Mouse (Mus musculus) MEL (cell line): Measurements from ENCODE around the gene Cbs. TPM values are rescaled to one million over a fixed set of nuclear protein-coding genes. Genes with fewer than 3 reads are reported as not detected.

ENCODE experiments used
- DNase-seq: peaks from one replicate; pipeline ENCODE4 v3.0.0; 2011; ENCODE audit warnings: low read depth, low spot score
- H3K27ac ChIP-seq: 2 replicates; pipeline ENCODE4 v1.5.1; 2012; ENCODE audit warnings: low read depth, mild to moderate bottlenecking, control low read depth, low read length, moderate library complexity; ENCODE audit not compliant: control insufficient read depth
- H3K27me3 ChIP-seq, 2 experiments: fragments of 150-350 bp in 1 of 2; sonication (generic) in 1 of 2; 2 replicates each; pipeline ENCODE4 v1.6.1; 2012; ENCODE audit warnings: low read length in 2 of 2, mild to moderate bottlenecking in 2 of 2, improper control_type of control experiment in 1 of 2, moderate library complexity in 1 of 2; ENCODE audit not compliant: insufficient read depth in 2 of 2, control insufficient read depth in 1 of 2
- H3K36me3 ChIP-seq, 2 experiments: 2 replicates each; pipeline ENCODE4 v1.6.1; 2012 to 2014; ENCODE audit warnings: low read length in 2 of 2, improper control_type of control experiment in 1 of 2, inconsistent platforms in 1 of 2, mild to moderate bottlenecking in 1 of 2; ENCODE audit not compliant: insufficient read depth in 2 of 2, control insufficient read depth in 1 of 2
- H3K4me1 ChIP-seq, 2 experiments: fragments of 150-350 bp in 1 of 2; sonication (generic) in 1 of 2; 2 replicates each; pipeline ENCODE4 v1.6.1; 2012; ENCODE audit warnings: low read length in 2 of 2, improper control_type of control experiment in 1 of 2, mild to moderate bottlenecking in 1 of 2; ENCODE audit not compliant: insufficient read depth in 2 of 2, control insufficient read depth in 1 of 2
- H3K4me3 ChIP-seq, 2 experiments: fragments of 150-350 bp in 1 of 2; sonication (generic) in 1 of 2; 2 replicates each; pipeline ENCODE4 v1.5.1; 2012; ENCODE audit warnings: low read depth in 2 of 2, low read length in 2 of 2, mild to moderate bottlenecking in 2 of 2, moderate library complexity in 2 of 2, control low read depth in 1 of 2, improper control_type of control experiment in 1 of 2; ENCODE audit not compliant: control insufficient read depth in 1 of 2, insufficient read depth in 1 of 2
- H3K79me2 ChIP-seq: 2 replicates; pipeline ENCODE4 v1.6.1; 2012; ENCODE audit warnings: mild to moderate bottlenecking, low read length, moderate library complexity; ENCODE audit not compliant: control insufficient read depth, poor library complexity, insufficient read depth
- H3K9ac ChIP-seq: 2 replicates; pipeline ENCODE4 v1.6.1; 2012; ENCODE audit warnings: low read depth, mild to moderate bottlenecking, control low read depth, low read length, moderate library complexity; ENCODE audit not compliant: control insufficient read depth, poor library complexity, severe bottlenecking
- H3K9me3 ChIP-seq: fragments of 150-350 bp; sonication (generic); replicated peaks from 2 replicates; pipeline ENCODE4 v1.6.1; 2012; ENCODE audit warnings: mild to moderate bottlenecking, low read length, improper control_type of control experiment, moderate library complexity; ENCODE audit not compliant: insufficient read depth
- CHD2 ChIP-seq: IDR thresholded peaks from 2 replicates; pipeline ENCODE4 v1.6.1; 2011; ENCODE audit warnings: low read length, improper control_type of control experiment
- ELF1 ChIP-seq: IDR thresholded peaks from 2 replicates; pipeline ENCODE4 v1.6.1; 2014; ENCODE audit warnings: low read depth, mild to moderate bottlenecking, inconsistent platforms, low read length, improper control_type of control experiment, moderate library complexity
- ETS1 ChIP-seq: IDR thresholded peaks from 2 replicates; pipeline ENCODE4 v1.6.1; 2012; ENCODE audit warnings: low read depth, mild to moderate bottlenecking, inconsistent platforms, low read length, improper control_type of control experiment, moderate library complexity
- GATA1 ChIP-seq: IDR thresholded peaks from 2 replicates; pipeline ENCODE4 v1.6.1; 2011; ENCODE audit warnings: low read depth, low read length, improper control_type of control experiment
- JUND ChIP-seq: IDR thresholded peaks from 2 replicates; pipeline ENCODE4 v1.6.1; 2011; ENCODE audit warnings: low read depth, mild to moderate bottlenecking, improper control_type of control experiment, low read length
- MAFK ChIP-seq: IDR thresholded peaks from 2 replicates; pipeline ENCODE4 v1.6.1; 2011; ENCODE audit warnings: low read depth, mild to moderate bottlenecking, low read length, improper control_type of control experiment, borderline replicate concordance
- MAZ ChIP-seq: IDR thresholded peaks from 2 replicates; pipeline ENCODE4 v1.6.1; 2012; ENCODE audit warnings: low read depth, mild to moderate bottlenecking, inconsistent platforms, low read length, improper control_type of control experiment
- MEF2A ChIP-seq: IDR thresholded peaks from 2 replicates; pipeline ENCODE4 v1.6.1; 2014; ENCODE audit warnings: low read depth, mild to moderate bottlenecking, inconsistent platforms, low read length, improper control_type of control experiment; ENCODE audit not compliant: poor library complexity, insufficient replicate concordance, severe bottlenecking; ENCODE audit errors: extremely low read depth
- MXI1 ChIP-seq: IDR thresholded peaks from 2 replicates; pipeline ENCODE4 v1.6.1; 2011; ENCODE audit warnings: mild to moderate bottlenecking, low read depth, low read length, improper control_type of control experiment
- NELFE ChIP-seq: IDR thresholded peaks from 2 replicates; pipeline ENCODE4 v1.6.1; 2011; ENCODE audit warnings: low read depth, low read length, improper control_type of control experiment
- NRF1 ChIP-seq: IDR thresholded peaks from 2 replicates; pipeline ENCODE4 v1.6.1; 2014; ENCODE audit warnings: low read depth, mild to moderate bottlenecking, inconsistent platforms, low read length, improper control_type of control experiment, moderate library complexity; ENCODE audit not compliant: poor library complexity, insufficient read depth, severe bottlenecking
- POLR2AphosphoS5 ChIP-seq: IDR thresholded peaks from 2 replicates; pipeline ENCODE4 v1.6.1; 2012; ENCODE audit warnings: low read depth, borderline replicate concordance, mild to moderate bottlenecking, inconsistent platforms, low read length, moderate library complexity, mixed read lengths
- RAD21 ChIP-seq: IDR thresholded peaks from 2 replicates; pipeline ENCODE4 v1.6.1; 2011; ENCODE audit warnings: mild to moderate bottlenecking, low read depth, low read length, improper control_type of control experiment
- TBP ChIP-seq: IDR thresholded peaks from 2 replicates; pipeline ENCODE4 v1.8.0; 2011; ENCODE audit warnings: low read depth, low read length, improper control_type of control experiment
- UBTF ChIP-seq: IDR thresholded peaks from 2 replicates; pipeline ENCODE4 v1.6.1; 2012; ENCODE audit warnings: low read depth, mild to moderate bottlenecking, inconsistent platforms, low read length, improper control_type of control experiment, moderate library complexity, borderline replicate concordance; ENCODE audit not compliant: insufficient read depth
- USF1 ChIP-seq: IDR thresholded peaks from 2 replicates; pipeline ENCODE4 v1.6.1; 2014; ENCODE audit warnings: low read depth, mild to moderate bottlenecking, inconsistent platforms, low read length, improper control_type of control experiment, moderate library complexity
- USF2 ChIP-seq, 2 experiments: IDR thresholded peaks; 2 replicates each; pipeline ENCODE4 v1.6.1; 2011 to 2012; ENCODE audit warnings: improper control_type of control experiment in 2 of 2, low read length in 2 of 2, borderline replicate concordance in 1 of 2, inconsistent platforms in 1 of 2, low read depth in 1 of 2, mild to moderate bottlenecking in 1 of 2; ENCODE audit not compliant: insufficient read depth in 1 of 2
- ZKSCAN1 ChIP-seq: IDR thresholded peaks from 2 replicates; pipeline ENCODE4 v1.6.1; 2012; ENCODE audit warnings: low read depth, mild to moderate bottlenecking, inconsistent platforms, low read length, improper control_type of control experiment, moderate library complexity
- ZMIZ1 ChIP-seq: IDR thresholded peaks from 2 replicates; pipeline ENCODE4 v1.6.1; 2012; ENCODE audit warnings: low read depth, mild to moderate bottlenecking, inconsistent platforms, low read length, improper control_type of control experiment, moderate library complexity
- ZNF384 ChIP-seq: IDR thresholded peaks from 2 replicates; pipeline ENCODE4 v1.6.1; 2012; ENCODE audit warnings: low read depth, mild to moderate bottlenecking, inconsistent platforms, low read length, improper control_type of control experiment
- polyA plus RNA-seq, 2 experiments: library from polyadenylated mRNA; stranded (reverse) in 1 of 2; unstranded in 1 of 2; fragments of >175 nt in 1 of 2; fragments of >200 nt in 1 of 2; gene quantifications; 2 replicates each; pipeline versions ENCODE4 v1.2.1 to v1.2.4; 2012; ENCODE audit warnings: low replicate concordance in 2 of 2, low read depth in 1 of 2; ENCODE audit not compliant: insufficient read length in 2 of 2, insufficient read depth in 1 of 2, missing spikeins in 1 of 2
- total RNA-seq: library from RNA; depleted of rRNA; stranded (reverse); fragments of 300-350 nt; gene quantifications from 2 replicates; pipeline ENCODE4 v1.2.3, GENCODE M21; 2012

Gene Cbs
- total and polyA plus RNA-seq, 3 experiments: 13.7 to 16.8 TPM; not detected in 1

DNA sequence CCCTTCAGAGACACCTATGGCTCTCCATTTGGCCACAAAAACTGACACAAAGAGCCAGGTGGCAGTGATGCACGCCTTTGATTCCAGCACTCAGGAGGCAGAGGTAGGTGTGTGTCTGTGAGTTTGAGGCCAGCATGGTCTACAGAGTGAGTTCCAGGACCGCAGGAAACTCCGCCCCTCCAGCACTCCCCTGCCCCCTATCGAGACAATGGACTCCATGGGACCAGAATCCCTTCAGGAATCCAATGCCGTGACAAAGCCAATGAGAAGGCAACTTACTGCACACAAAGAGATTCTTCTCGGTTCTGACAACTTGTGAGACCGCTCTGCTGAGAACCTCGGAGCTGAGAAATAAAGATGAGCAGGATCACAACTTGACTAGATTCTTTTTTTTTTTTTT is 5.3 kb upstream of the Cbs start:
- DNase-seq: no peak
- TF ChIP-seq GATA1 (no peak), NRF1 (no peak)
- Histone ChIP-seq H3K9ac (no peak overlapping the region), H3K27me3 (no peaks in the 10 kb centered on the region), H3K9me3 (no peaks in the 10 kb centered on the region), H3K4me3 (no peak overlapping the region), H3K79me2 (no peaks in the 10 kb centered on the region), H3K27ac (no peak overlapping the region), H3K36me3 (peaks cover 0 to 3% of the 10 kb centered on the region in 2 experiments; a peak in 2 of 4 replicates), H3K4me1 (peaks cover 2 to 8% of the 10 kb centered on the region in 2 experiments; a peak in 3 of 4 replicates)

DNA sequence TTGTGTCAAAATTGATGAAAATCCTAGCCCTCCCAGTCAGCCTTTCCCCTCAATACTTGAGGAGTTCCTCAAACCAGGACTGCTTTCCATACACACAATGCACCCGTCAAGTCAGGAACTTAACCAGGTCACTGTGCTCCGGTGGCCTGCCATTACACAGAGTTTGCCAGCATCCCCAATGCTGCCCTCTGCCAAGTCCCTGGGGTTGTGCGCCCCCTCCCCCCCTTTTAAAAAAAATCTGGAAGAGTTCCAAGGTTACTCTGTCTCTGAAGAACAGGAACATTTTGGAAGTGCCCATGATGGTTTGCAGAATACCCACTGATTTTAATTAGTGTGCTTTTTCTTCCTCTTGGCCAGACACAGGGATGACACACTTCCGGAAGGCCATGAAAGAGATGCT is 2.6 kb upstream of the Cbs start:
- no peak overlapping the region for H3K27ac ChIP-seq
- no peak overlapping the region for H3K9ac ChIP-seq
- H3K36me3 ChIP-seq: no peaks in the 10 kb centered on the region; a peak in 1 of 4 replicates
- no peak overlapping the region for H3K4me3 ChIP-seq
- H3K9me3 ChIP-seq: no peaks in the 10 kb centered on the region
- no peak for DNase-seq
- peak; percentile 64 for TF ChIP-seq ZNF384
- TF ChIP-seq ELF1: no peak
- TF ChIP-seq MAFK: no peak
- TF ChIP-seq USF1: no peak
- TF ChIP-seq MEF2A: no peak
- no peak for TF ChIP-seq MAZ
- no peak for TF ChIP-seq POLR2AphosphoS5
- no peak for TF ChIP-seq CHD2
- no peaks in the 10 kb centered on the region for H3K27me3 ChIP-seq
- H3K79me2 ChIP-seq: no peaks in the 10 kb centered on the region
- H3K4me1 ChIP-seq: peaks cover 2 to 18% of the 10 kb centered on the region in 2 experiments; a peak in 3 of 4 replicates

DNA sequence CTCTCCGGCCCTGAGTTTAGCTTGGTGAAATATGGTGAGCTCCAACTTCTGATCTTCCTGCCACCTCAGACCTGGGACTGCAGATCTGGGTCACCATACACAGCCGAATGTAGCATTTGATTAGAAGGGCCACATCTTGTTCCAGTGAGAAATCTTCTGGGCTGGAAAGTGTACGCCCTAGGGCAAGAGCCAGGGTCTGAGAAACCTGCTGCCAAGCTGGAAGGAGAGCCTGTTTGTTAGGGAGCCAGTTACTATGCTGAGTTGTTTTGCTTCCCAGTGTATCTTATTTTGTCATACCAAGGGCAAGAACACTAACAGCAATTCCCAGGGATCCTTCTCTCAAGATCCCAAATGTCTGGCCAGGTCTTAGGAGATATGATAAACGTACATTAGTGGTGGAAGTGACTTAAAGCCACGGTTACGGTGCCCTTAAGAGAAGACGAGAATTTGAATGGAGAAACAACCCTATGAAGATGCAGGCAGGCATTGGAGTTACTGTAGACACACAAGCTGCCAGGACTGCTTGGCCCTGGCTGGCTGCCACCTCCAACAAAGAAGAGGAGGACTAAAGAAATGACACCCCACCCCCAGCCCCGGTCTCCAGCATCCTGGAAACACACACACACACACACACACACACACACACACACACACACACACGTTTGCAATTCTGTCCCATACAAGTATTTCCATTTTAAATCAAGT is 980 bp upstream of the Cbs start:
- H3K27ac ChIP-seq: no peak overlapping the region
- no peak for TF ChIP-seq MEF2A
- no peak for TF ChIP-seq UBTF
- no peak for TF ChIP-seq TBP
- no peak for TF ChIP-seq ZKSCAN1
- TF ChIP-seq MXI1: no peak
- no peak for TF ChIP-seq ZMIZ1
- no peak for TF ChIP-seq USF2 (IDR thresholded peaks at IDR 0.05; ENCODE audit: borderline replicate concordance in 1 of 2, insufficient read depth in 1 of 2, low read depth in 1 of 2, low read length in 2 of 2)
- no peak for TF ChIP-seq JUND
- TF ChIP-seq RAD21: no peak
- no peak for TF ChIP-seq CHD2
- no peak for TF ChIP-seq MAZ
- no peak for TF ChIP-seq ETS1
- no peak for TF ChIP-seq NELFE
- TF ChIP-seq, all 39 proteins: peak for 0
- H3K36me3 ChIP-seq: no peaks in the 10 kb centered on the region; a peak in 1 of 4 replicates
- no peaks in the 10 kb centered on the region for H3K79me2 ChIP-seq
- no peaks in the 10 kb centered on the region for H3K27me3 ChIP-seq
- H3K4me1 ChIP-seq: peaks cover 2 to 18% of the 10 kb centered on the region in 2 experiments; a peak in 3 of 4 replicates
- no peak overlapping the region for H3K4me3 ChIP-seq
- no peaks in the 10 kb centered on the region for H3K9me3 ChIP-seq
- H3K9ac ChIP-seq: no peak overlapping the region
- DNase-seq: peak; percentile 43
